Mouse (Mus musculus): Measurements from ENCODE around the gene Mfsd7a. TPM values are rescaled to one million over a fixed set of nuclear protein-coding genes. Genes with fewer than 3 reads are reported as not detected.

Mfsd7a gene
- 1.6 TPM in 2 replicates for polyA plus RNA-seq (2012; rRNA removed)

GRCm38 (mm10) chr5:108448785-108449668 lies at the start of gene Mfsd7a:
Gene Mfsd7a (minus strand): TSS chr5:108448891.

GRCm38 (mm10) chr5:108461082-108462065 lies 12.7 kb upstream of the Mfsd7a start, which contains the start of gene Pcgf3:
Gene Pcgf3 (plus strand): TSS chr5:108461232.

GRCm38 (mm10) chr5:108433804-108434587 lies 14.7 kb downstream of the Mfsd7a start, which contains the start of gene Atp5k:
Gene Atp5k (minus strand): TSS chr5:108434448.

Other genes with a start within 250 kb of the Mfsd7a start
- 13.7 and 13.9 TPM in 2 replicates for gene Dr1, start 180.0 kb downstream of the Mfsd7a start, polyA plus RNA-seq (2012; rRNA removed)
- 2.8 TPM in 2 replicates for gene Pigg, start 136.3 kb downstream of the Mfsd7a start, polyA plus RNA-seq (2012; rRNA removed)
- gene Gm42517, start 81.0 kb downstream of the Mfsd7a start, polyA plus RNA-seq (2012; rRNA removed), result 0.32 and 0.35 TPM in 2 replicates
- gene Pde6b, start 60.5 kb downstream of the Mfsd7a start, polyA plus RNA-seq (2012; rRNA removed), result 0.01 TPM in 2 replicates
- gene Atp5k, start 14.4 kb downstream of the Mfsd7a start, polyA plus RNA-seq (2012; rRNA removed), result 78.4 and 83.0 TPM in 2 replicates
- 4.8 and 5.7 TPM in 2 replicates for gene Pcgf3, start 12.3 kb upstream of the Mfsd7a start, polyA plus RNA-seq (2012; rRNA removed)
- gene Cplx1, start 101.1 kb upstream of the Mfsd7a start, polyA plus RNA-seq (2012; rRNA removed), result 0.01 TPM in 2 replicates
- gene Gak, start 180.9 kb upstream of the Mfsd7a start, polyA plus RNA-seq (2012; rRNA removed), result 20.4 and 23.1 TPM in 2 replicates
- gene Tmem175, start 180.9 kb upstream of the Mfsd7a start, polyA plus RNA-seq (2012; rRNA removed), result 7.3 and 7.5 TPM in 2 replicates
- 3.8 and 5.2 TPM in 2 replicates for gene Idua, start 211.4 kb upstream of the Mfsd7a start, polyA plus RNA-seq (2012; rRNA removed)
- gene Dgkq, start 220.8 kb upstream of the Mfsd7a start, polyA plus RNA-seq (2012; rRNA removed), result 7.9 and 8.5 TPM in 2 replicates
- 19.4 and 24.4 TPM in 2 replicates for gene Slc26a1, start 226.7 kb upstream of the Mfsd7a start, polyA plus RNA-seq (2012; rRNA removed)
- 8.3 and 8.5 TPM in 2 replicates for gene Fgfrl1, start 243.5 kb upstream of the Mfsd7a start, polyA plus RNA-seq (2012; rRNA removed)